Mouse (Mus musculus): ENCODE measurements around the gene Lsm14b.

DNA sequence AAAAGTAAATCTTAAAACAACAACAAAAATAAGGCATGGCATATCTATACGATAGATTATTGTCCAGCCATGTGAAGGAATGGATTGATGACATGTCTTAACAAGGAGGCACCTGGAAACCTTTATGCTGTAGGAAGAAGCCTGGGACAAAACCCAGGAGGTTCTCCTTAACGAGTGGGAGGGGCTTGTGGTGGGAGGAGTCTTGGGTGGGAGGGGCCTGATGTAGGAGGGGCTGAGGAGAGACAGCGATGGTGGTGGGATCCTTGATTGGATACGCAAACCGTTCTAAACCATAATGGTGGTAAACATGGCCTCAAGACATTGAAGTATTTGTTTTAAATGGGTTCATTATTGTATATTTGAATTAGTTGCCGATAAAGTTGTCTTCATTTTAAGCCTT, 13.4 kb upstream of the Lsm14b start:
- TF ChIP-seq CTCF (IDR thresholded peaks at IDR 0.05; ENCODE audit: low read depth, low read length) (no peak), POLR2A (IDR thresholded peaks at IDR 0.05; ENCODE audit: extremely low read depth, insufficient read depth, low read length) (no peak)
